Mouse (Mus musculus): ENCODE results near the gene Cab39l. TPM values are rescaled to one million over a fixed set of nuclear protein-coding genes. Genes with fewer than 3 reads are reported as not detected.

Cab39l gene
- total and polyA plus RNA-seq, 2 experiments from 2014 or later, result 7.1 to 12.9 TPM

GRCm38 (mm10) chr14:59470781-59471180 lies 30.0 kb downstream of the Cab39l start:
- H3K4me1 ChIP-seq (ENCODE audit: control insufficient read depth, insufficient read depth), result no peaks in the 10 kb centered on the region
- no peak overlapping the region for H3K27ac ChIP-seq (ENCODE audit: low read depth)
- H3K9ac ChIP-seq (replicated peaks; ENCODE audit: low read depth, low read length), result no peak overlapping the region
- 43% methylated on average over 1 of the region's 1 CpGs for WGBS
- H3K27me3 ChIP-seq (ENCODE audit: control insufficient read depth, insufficient read depth, low read length), result no peaks in the 10 kb centered on the region
- DNase-seq (ENCODE audit: low spot score), result no peak
- no peak for ATAC-seq (ENCODE audit: insufficient read depth, low read depth)
- H3K9me3 ChIP-seq (replicated peaks; ENCODE audit: control insufficient read depth, low read length), result no peaks in the 10 kb centered on the region
- H3K36me3 ChIP-seq (replicated peaks; ENCODE audit: control insufficient read depth, insufficient read depth, low read length), result no peaks in the 10 kb centered on the region
- H3K4me3 ChIP-seq (ENCODE audit: low read depth, low read length), result no peak overlapping the region
- TF ChIP-seq CTCF (IDR thresholded peaks at IDR 0.05; ENCODE audit: low read depth) (no peak), EP300 (IDR thresholded peaks at IDR 0.05; ENCODE audit: low read depth) (no peak)
- no peak overlapping the region for H3K4me2 ChIP-seq (ENCODE audit: low read depth, low read length)

- H3K4me2 ChIP-seq (ENCODE audit: low read depth, low read length), result peak overlapping the region; percentile 40; the same call in 1 of the 2 replicates
- TF ChIP-seq CTCF (IDR thresholded peaks at IDR 0.05; ENCODE audit: low read depth) (no peak), EP300 (IDR thresholded peaks at IDR 0.05; ENCODE audit: low read depth) (no peak)
- H3K27me3 ChIP-seq (ENCODE audit: control insufficient read depth, insufficient read depth, low read length), result no peaks in the 10 kb centered on the region
- WGBS, result 14% methylated on average over 6 of the region's 6 CpGs
- H3K36me3 ChIP-seq (replicated peaks; ENCODE audit: control insufficient read depth, insufficient read depth, low read length), result no peaks in the 10 kb centered on the region
- no peaks in the 10 kb centered on the region for H3K9me3 ChIP-seq (replicated peaks; ENCODE audit: control insufficient read depth, low read length)
- peak overlapping the region; percentile 43 for H3K27ac ChIP-seq (ENCODE audit: low read depth)
- DNase-seq (ENCODE audit: low spot score) (no peak), ATAC-seq (ENCODE audit: insufficient read depth, low read depth) (no peak)
- no peak overlapping the region for H3K4me3 ChIP-seq (ENCODE audit: low read depth, low read length)
- H3K4me1 ChIP-seq (ENCODE audit: control insufficient read depth, insufficient read depth), result peaks cover 6% of the 10 kb centered on the region; the same call in 1 of the 2 replicates
- H3K9ac ChIP-seq (replicated peaks; ENCODE audit: low read depth, low read length), result no peak overlapping the region
These were observed 37.9 kb downstream of the Cab39l start for GRCm38 (mm10) chr14:59478699-59479098.

GRCm38 (mm10) chr14:59485247-59485810 lies 44.6 kb downstream of the Cab39l start:
- no peak for DNase-seq (ENCODE audit: low spot score)
- no peak overlapping the region for H3K27ac ChIP-seq (ENCODE audit: low read depth)
- H3K36me3 ChIP-seq (replicated peaks; ENCODE audit: control insufficient read depth, insufficient read depth, low read length), result no peaks in the 10 kb centered on the region
- no peaks in the 10 kb centered on the region for H3K27me3 ChIP-seq (ENCODE audit: control insufficient read depth, insufficient read depth, low read length)
- H3K4me3 ChIP-seq (ENCODE audit: low read depth, low read length), result no peak overlapping the region
- H3K4me1 ChIP-seq (ENCODE audit: control insufficient read depth, insufficient read depth), result no peaks in the 10 kb centered on the region
- ATAC-seq (ENCODE audit: insufficient read depth, low read depth), result no peak
- no peak overlapping the region for H3K9ac ChIP-seq (replicated peaks; ENCODE audit: low read depth, low read length)
- H3K9me3 ChIP-seq (replicated peaks; ENCODE audit: control insufficient read depth, low read length), result no peaks in the 10 kb centered on the region
- H3K4me2 ChIP-seq (ENCODE audit: low read depth, low read length), result no peak overlapping the region
- TF ChIP-seq EP300 (IDR thresholded peaks at IDR 0.05; ENCODE audit: low read depth), result no peak
- no peak for TF ChIP-seq CTCF (IDR thresholded peaks at IDR 0.05; ENCODE audit: low read depth)
- WGBS, result 85% methylated on average over 4 of the region's 4 CpGs

GRCm38 (mm10) chr14:59492376-59492775 lies 51.6 kb downstream of the Cab39l start:
- no peaks in the 10 kb centered on the region for H3K27me3 ChIP-seq (ENCODE audit: control insufficient read depth, insufficient read depth, low read length)
- no peak overlapping the region for H3K9ac ChIP-seq (replicated peaks; ENCODE audit: low read depth, low read length)
- H3K9me3 ChIP-seq (replicated peaks; ENCODE audit: control insufficient read depth, low read length), result no peaks in the 10 kb centered on the region
- TF ChIP-seq EP300 (IDR thresholded peaks at IDR 0.05; ENCODE audit: low read depth) (no peak), CTCF (IDR thresholded peaks at IDR 0.05; ENCODE audit: low read depth) (no peak)
- no peak for ATAC-seq (ENCODE audit: insufficient read depth, low read depth)
- no peak overlapping the region for H3K4me2 ChIP-seq (ENCODE audit: low read depth, low read length)
- no peak for DNase-seq (ENCODE audit: low spot score)
- H3K36me3 ChIP-seq (replicated peaks; ENCODE audit: control insufficient read depth, insufficient read depth, low read length), result no peaks in the 10 kb centered on the region
- H3K4me3 ChIP-seq (ENCODE audit: low read depth, low read length), result no peak overlapping the region
- WGBS, result 80% methylated on average over 4 of the region's 4 CpGs
- H3K27ac ChIP-seq (ENCODE audit: low read depth), result no peak overlapping the region
- no peaks in the 10 kb centered on the region for H3K4me1 ChIP-seq (ENCODE audit: control insufficient read depth, insufficient read depth)

GRCm38 (mm10) chr14:59497928-59498327 lies 57.2 kb downstream of the Cab39l start:
- H3K27me3 ChIP-seq (ENCODE audit: control insufficient read depth, insufficient read depth, low read length), result no peaks in the 10 kb centered on the region
- no peak overlapping the region for H3K4me2 ChIP-seq (ENCODE audit: low read depth, low read length)
- no peak overlapping the region for H3K4me3 ChIP-seq (ENCODE audit: low read depth, low read length)
- no peak overlapping the region for H3K9ac ChIP-seq (replicated peaks; ENCODE audit: low read depth, low read length)
- DNase-seq (ENCODE audit: low spot score), result no peak
- H3K27ac ChIP-seq (ENCODE audit: low read depth), result no peak overlapping the region
- H3K4me1 ChIP-seq (ENCODE audit: control insufficient read depth, insufficient read depth), result no peaks in the 10 kb centered on the region
- no peaks in the 10 kb centered on the region for H3K9me3 ChIP-seq (replicated peaks; ENCODE audit: control insufficient read depth, low read length)
- 90% methylated on average over 5 of the region's 5 CpGs for WGBS
- H3K36me3 ChIP-seq (replicated peaks; ENCODE audit: control insufficient read depth, insufficient read depth, low read length), result 0 out of 2 replicates have a peak, but pooled peaks cover 4% of the 10 kb centered on the region
- no peak for ATAC-seq (ENCODE audit: insufficient read depth, low read depth)
- TF ChIP-seq EP300 (IDR thresholded peaks at IDR 0.05; ENCODE audit: low read depth) (no peak), CTCF (IDR thresholded peaks at IDR 0.05; ENCODE audit: low read depth) (no peak)

GRCm38 (mm10) chr14:59504831-59505230 lies 64.1 kb downstream of the Cab39l start:
- H3K9ac ChIP-seq (replicated peaks; ENCODE audit: low read depth, low read length), result no peak overlapping the region
- H3K4me1 ChIP-seq (ENCODE audit: control insufficient read depth, insufficient read depth), result no peaks in the 10 kb centered on the region
- TF ChIP-seq EP300 (IDR thresholded peaks at IDR 0.05; ENCODE audit: low read depth) (no peak), CTCF (IDR thresholded peaks at IDR 0.05; ENCODE audit: low read depth) (no peak)
- DNase-seq (ENCODE audit: low spot score) (no peak), ATAC-seq (ENCODE audit: insufficient read depth, low read depth) (no peak)
- H3K27me3 ChIP-seq (ENCODE audit: control insufficient read depth, insufficient read depth, low read length), result no peaks in the 10 kb centered on the region
- WGBS, result 88% methylated on average over 8 of the region's 8 CpGs
- H3K9me3 ChIP-seq (replicated peaks; ENCODE audit: control insufficient read depth, low read length), result no peaks in the 10 kb centered on the region
- peaks cover 4% of the 10 kb centered on the region; the same call in 1 of the 2 replicates for H3K36me3 ChIP-seq (replicated peaks; ENCODE audit: control insufficient read depth, insufficient read depth, low read length)
- no peak overlapping the region for H3K4me2 ChIP-seq (ENCODE audit: low read depth, low read length)
- no peak overlapping the region for H3K4me3 ChIP-seq (ENCODE audit: low read depth, low read length)
- H3K27ac ChIP-seq (ENCODE audit: low read depth), result no peak overlapping the region

Measured in heart, postnatal 0 days (tissue).